Mouse (Mus musculus) ES-E14 (cell line): ENCODE data around the gene Cotl1.
A peak's percentile ranks its signal among the peaks of the same experiment; 100 is the strongest.

Source experiments
- MAFK ChIP-seq: IDR thresholded peaks from 2 replicates; pipeline ENCODE4 v1.6.1; 2014; ENCODE audit warnings: mild to moderate bottlenecking, low read depth, low read length, inconsistent platforms; ENCODE audit not compliant: insufficient read depth
- ZC3H11A ChIP-seq: IDR thresholded peaks from 2 replicates; pipeline ENCODE4 v1.6.1; 2012; ENCODE audit warnings: low read depth, mild to moderate bottlenecking, inconsistent platforms, low read length, borderline replicate concordance
- ZNF384 ChIP-seq: IDR thresholded peaks from 2 replicates; pipeline ENCODE4 v1.6.1; 2012; ENCODE audit warnings: low read depth, low read length, inconsistent platforms

DNA sequence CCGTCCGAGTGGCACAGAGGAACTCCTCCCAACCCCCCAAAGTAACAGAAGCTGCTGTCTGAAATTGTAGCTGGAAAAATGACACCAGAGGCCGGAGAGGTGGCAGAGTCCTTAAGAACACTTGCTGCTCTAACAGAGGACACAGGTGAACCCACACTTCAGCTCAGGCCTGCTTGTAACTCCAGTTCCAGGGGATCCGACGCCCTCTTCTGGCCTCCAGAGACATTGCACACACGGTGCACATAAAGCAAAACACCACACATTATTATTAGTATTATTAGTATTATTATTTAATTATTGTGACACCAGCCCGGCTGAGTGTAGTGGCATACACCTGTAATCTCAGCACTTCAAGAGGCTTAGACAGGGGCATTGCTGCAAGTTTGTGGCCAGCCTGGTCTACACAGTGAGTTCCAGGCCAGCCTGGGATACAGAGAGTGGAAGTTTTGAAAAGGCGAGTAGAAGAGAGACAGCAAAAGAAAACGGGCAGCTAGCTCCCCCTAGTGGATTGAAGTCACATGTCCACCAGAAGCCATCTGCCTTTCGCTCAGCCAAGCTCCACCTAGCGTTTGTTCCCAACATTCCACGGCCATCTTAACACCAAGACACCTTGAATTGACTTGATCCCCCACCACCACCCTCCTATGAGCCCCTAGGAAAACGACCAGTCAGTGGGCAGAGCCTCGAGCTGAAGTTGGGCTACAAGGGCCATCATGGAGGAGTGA is 61.2 kb downstream of the Cotl1 start:
- TF ChIP-seq ZNF384 = no peak
- TF ChIP-seq MAFK = no peak
- TF ChIP-seq ZC3H11A = peak; percentile 82; the same call in 1 of the 2 replicates
